Mouse (Mus musculus): Measurements from ENCODE around the gene Lmod1. TPM values are rescaled to one million over a fixed set of nuclear protein-coding genes. Genes with fewer than 3 reads are reported as not detected.

Gene Lmod1
- total and polyA plus RNA-seq, 3 experiments, result not detected

GRCm38 (mm10) chr1:135399466-135399865, 74.9 kb downstream of the Lmod1 start:
- in situ Hi-C loops (cut with MboI; ENCODE audit: low pct_ligation_motif_present, low pct_unique_long_range_greater_than_20kb, low sequenced_read_pairs), result no loop called here
- no peak overlapping the region for H3K4me3 ChIP-seq (replicated peaks in 1 of 3; ENCODE audit: low read depth in 2 of 3, low read length in 2 of 3, poor library complexity in 1 of 3)
- dilution Hi-C loops (cut with MboI; ENCODE audit: extremely low pct_ligation_motif_present, extremely low pct_unique_long_range_greater_than_20kb, low sequenced_read_pairs), result no loop called here
- H3K79me2 ChIP-seq (replicated peaks; ENCODE audit: control insufficient read depth, extremely low read depth, insufficient read depth, poor library complexity, severe bottlenecking), result no peaks in the 10 kb centered on the region
- no peaks in the 10 kb centered on the region for H3K27me3 ChIP-seq (replicated peaks)
- TF ChIP-seq ETS1 (conservative IDR thresholded peaks at IDR 0.05; ENCODE audit: low read depth, low read length) (peak; percentile 53), MYC (IDR thresholded peaks at IDR 0.05; ENCODE audit: low read depth, low read length) (peak; percentile 81; the same call in 1 of the 2 replicates), SIN3A (IDR thresholded peaks at IDR 0.05; ENCODE audit: low read length) (peak; percentile 27; the same call in 1 of the 2 replicates), JUND (conservative IDR thresholded peaks at IDR 0.05; ENCODE audit: low read depth, low read length) (peak; percentile 87), CHD2 (IDR thresholded peaks at IDR 0.05; ENCODE audit: low read length) (no peak), RCOR1 (conservative IDR thresholded peaks at IDR 0.05; ENCODE audit: low read depth, low read length) (no peak; the same call in 1 of the 2 replicates), JUN (IDR thresholded peaks at IDR 0.05; ENCODE audit: insufficient read depth, low read depth, low read length) (peak; percentile 77), GABPA (IDR thresholded peaks at IDR 0.05; ENCODE audit: insufficient replicate concordance, low read depth, low read length) (no peak), MAX (IDR thresholded peaks at IDR 0.05; ENCODE audit: low read length) (0 out of 2 replicates have a peak, but pooled peaks have one; percentile 14), BHLHE40 (IDR thresholded peaks at IDR 0.05; ENCODE audit: low read depth, low read length) (peak; percentile 35; the same call in 1 of the 2 replicates), MAFK (IDR thresholded peaks at IDR 0.05; ENCODE audit: insufficient replicate concordance, low read length) (peak; percentile 64), IRF4 (IDR thresholded peaks at IDR 0.05; ENCODE audit: low read depth, low read length) (peak; percentile 99), NRF1 (IDR thresholded peaks at IDR 0.05; ENCODE audit: low read depth, low read length) (no peak), MEF2A (IDR thresholded peaks at IDR 0.05; ENCODE audit: borderline replicate concordance, low read depth, low read length) (peak; percentile 43; the same call in 1 of the 2 replicates), EP300 (IDR thresholded peaks at IDR 0.05; ENCODE audit: low read length) (peak; percentile 99)
- H3K9me3 ChIP-seq (replicated peaks; ENCODE audit: low read length), result no peaks in the 10 kb centered on the region
- peak; percentile 79 for DNase-seq (ENCODE audit: extremely low read depth)
- no peak overlapping the region for H3K9ac ChIP-seq (ENCODE audit: insufficient read depth, low read depth)
- H3K4me2 ChIP-seq (ENCODE audit: insufficient read depth, low read depth, poor library complexity, severe bottlenecking), result peak overlapping the region; percentile 60
- H3K27ac ChIP-seq (ENCODE audit: insufficient read depth, low read depth), result peak overlapping the region; percentile 64
- H3K36me3 ChIP-seq (replicated peaks in 1 of 2; ENCODE audit: control insufficient read depth in 1 of 2, insufficient read depth in 1 of 2, low read length in 1 of 2), result peaks cover 47 to 85% of the 10 kb centered on the region in 2 experiments
- H3K4me1 ChIP-seq (ENCODE audit: control insufficient read depth in 1 of 2, insufficient read depth in 2 of 2), result peaks cover 7 to 21% of the 10 kb centered on the region in 2 experiments; a peak in 3 of 4 replicates

DNA sequence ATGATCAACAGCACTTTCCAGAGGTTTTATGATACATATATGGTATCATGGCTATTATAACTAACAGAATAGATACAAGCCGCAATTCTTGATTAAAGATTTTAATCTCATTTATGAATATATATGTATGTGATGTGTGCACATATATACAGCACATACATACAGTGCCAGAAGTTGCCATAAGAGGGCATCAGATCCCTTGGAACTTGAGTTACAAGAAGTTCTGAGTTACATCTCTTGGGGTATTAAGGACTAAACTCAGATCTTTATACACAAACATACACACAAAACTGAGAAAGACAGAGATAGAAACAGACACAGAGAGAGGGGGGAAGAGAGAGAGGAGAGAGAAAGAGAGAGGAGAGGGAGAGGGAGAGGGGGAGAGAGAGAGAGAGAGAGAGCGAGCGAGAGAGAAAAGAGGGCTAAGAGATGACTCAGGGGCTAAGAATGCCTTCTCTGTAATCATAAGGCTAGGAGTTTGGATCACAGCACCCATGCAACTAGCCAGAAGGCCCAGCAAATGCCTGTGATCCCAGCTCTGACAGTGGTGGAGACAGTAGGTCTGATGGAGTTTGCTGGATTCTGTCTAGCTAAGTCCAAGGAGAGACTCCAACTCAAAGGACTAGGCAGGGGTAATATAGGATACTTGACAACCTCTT, 77.0 kb downstream of the Lmod1 start:
- no peaks in the 10 kb centered on the region for H3K79me2 ChIP-seq (replicated peaks; ENCODE audit: control insufficient read depth, extremely low read depth, insufficient read depth, poor library complexity, severe bottlenecking)
- no peak overlapping the region for H3K9ac ChIP-seq (ENCODE audit: insufficient read depth, low read depth)
- no peaks in the 10 kb centered on the region for H3K27me3 ChIP-seq (replicated peaks)
- peaks cover 7 to 28% of the 10 kb centered on the region in 2 experiments; a peak in 3 of 4 replicates for H3K4me1 ChIP-seq (ENCODE audit: control insufficient read depth in 1 of 2, insufficient read depth in 2 of 2)
- no peak overlapping the region for H3K27ac ChIP-seq (ENCODE audit: insufficient read depth, low read depth)
- DNase-seq (ENCODE audit: extremely low read depth), result no peak
- peaks cover 46 to 89% of the 10 kb centered on the region in 2 experiments for H3K36me3 ChIP-seq (replicated peaks in 1 of 2; ENCODE audit: control insufficient read depth in 1 of 2, insufficient read depth in 1 of 2, low read length in 1 of 2)
- in situ Hi-C loops (cut with MboI; ENCODE audit: low pct_ligation_motif_present, low pct_unique_long_range_greater_than_20kb, low sequenced_read_pairs) (no loop called here), dilution Hi-C loops (cut with MboI; ENCODE audit: extremely low pct_ligation_motif_present, extremely low pct_unique_long_range_greater_than_20kb, low sequenced_read_pairs) (no loop called here)
- no peaks in the 10 kb centered on the region for H3K9me3 ChIP-seq (replicated peaks; ENCODE audit: low read length)
- TF ChIP-seq SMC3 (IDR thresholded peaks at IDR 0.05; ENCODE audit: low read depth, low read length) (peak; percentile 17; the same call in 1 of the 2 replicates), HCFC1 (IDR thresholded peaks at IDR 0.05; ENCODE audit: low read depth, low read length) (no peak), RAD21 (IDR thresholded peaks at IDR 0.05; ENCODE audit: low read depth, low read length) (peak; percentile 26), CTCF (conservative IDR thresholded peaks at IDR 0.05 in 1 of 2, IDR thresholded peaks at IDR 0.05 in 1 of 2; ENCODE audit: low read depth in 2 of 2, low read length in 2 of 2) (peak in 1 of 2 experiments; percentile 45; a peak in 2 of 4 replicates), ZNF384 (IDR thresholded peaks at IDR 0.05; ENCODE audit: low read depth, low read length) (no peak)
- no peak overlapping the region for H3K4me3 ChIP-seq (replicated peaks in 1 of 3; ENCODE audit: low read depth in 2 of 3, low read length in 2 of 3, poor library complexity in 1 of 3)
- no peak overlapping the region for H3K4me2 ChIP-seq (ENCODE audit: insufficient read depth, low read depth, poor library complexity, severe bottlenecking)

Data from CH12.LX (cell line).